Mouse (Mus musculus): ENCODE measurements around the gene Tango6. TPM values are rescaled to one million over a fixed set of nuclear protein-coding genes. Genes with fewer than 3 reads are reported as not detected.

Gene Tango6
- polyA plus RNA-seq, 1 experiment = 5.2 TPM

DNA sequence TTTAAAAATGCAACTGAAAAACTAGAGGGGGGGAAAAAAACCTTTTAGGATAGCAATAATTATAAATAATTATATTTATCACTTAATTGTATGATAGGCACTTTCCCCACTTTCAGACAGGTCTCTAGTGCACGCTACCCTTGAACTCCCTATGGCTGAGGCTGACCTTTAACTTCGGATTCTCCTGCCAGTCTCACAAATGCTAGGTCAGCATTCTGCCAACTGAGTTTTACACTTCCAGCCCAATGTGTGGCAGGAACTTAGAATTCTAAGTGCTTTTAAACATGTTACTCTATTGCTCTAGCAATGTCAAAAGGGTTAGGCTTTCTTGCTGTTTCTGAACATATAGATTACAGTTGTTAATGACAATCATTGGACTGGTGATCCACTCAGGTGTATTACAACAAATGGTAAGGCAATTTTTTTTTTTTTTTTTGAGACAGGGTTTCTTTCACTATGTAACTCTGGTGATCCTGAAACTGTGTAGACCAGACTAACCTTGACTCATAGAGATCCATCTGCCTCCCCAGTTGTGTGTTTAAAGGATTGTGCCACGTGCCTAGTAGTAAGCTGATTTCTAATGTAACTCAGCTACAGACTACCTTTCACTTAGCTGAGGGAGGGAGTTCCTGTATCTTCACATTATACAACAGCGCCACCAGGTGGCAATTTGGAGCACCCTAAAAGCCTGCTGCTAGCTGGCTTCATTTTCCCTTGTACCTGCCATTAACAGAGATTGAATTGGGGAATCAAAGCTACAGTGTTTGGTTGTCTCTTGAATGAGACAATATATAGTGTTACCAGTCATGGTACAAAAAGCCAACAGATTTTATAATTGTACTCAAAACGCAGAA is 204.7 kb downstream of the Tango6 start:
- peak; percentile 91 for DNase-seq (ENCODE audit: low read depth)

GRCm38 (mm10) chr8:106888803-106889202 is 205.9 kb downstream of the Tango6 start:
- DNase-seq (ENCODE audit: low read depth) = no peak
- TF ChIP-seq CTCF (IDR thresholded peaks at IDR 0.05; ENCODE audit: borderline replicate concordance, extremely low read depth, insufficient read depth, insufficient read length) (no peak), POLR2A (IDR thresholded peaks at IDR 0.05; ENCODE audit: borderline replicate concordance, extremely low read depth, insufficient read depth, insufficient read length, poor library complexity, severe bottlenecking) (no peak)

More for the DNA sequence above, 204.7 kb downstream of the Tango6 start:
- TF ChIP-seq CTCF (IDR thresholded peaks at IDR 0.05; ENCODE audit: borderline replicate concordance, extremely low read depth, insufficient read depth, insufficient read length) = peak; percentile 83; the same call in 1 of the 2 replicates
- no peak for TF ChIP-seq POLR2A (IDR thresholded peaks at IDR 0.05; ENCODE audit: borderline replicate concordance, extremely low read depth, insufficient read depth, insufficient read length, poor library complexity, severe bottlenecking)

- DNase-seq (ENCODE audit: low read depth) = peak; percentile 59
- TF ChIP-seq CTCF (IDR thresholded peaks at IDR 0.05; ENCODE audit: borderline replicate concordance, extremely low read depth, insufficient read depth, insufficient read length) = no peak
- no peak for TF ChIP-seq POLR2A (IDR thresholded peaks at IDR 0.05; ENCODE audit: borderline replicate concordance, extremely low read depth, insufficient read depth, insufficient read length, poor library complexity, severe bottlenecking)
Measured at GRCm38 (mm10) chr8:106892210-106892805, 209.4 kb downstream of the Tango6 start.

- peak; percentile 64 for DNase-seq (ENCODE audit: low read depth)
- TF ChIP-seq POLR2A (IDR thresholded peaks at IDR 0.05; ENCODE audit: borderline replicate concordance, extremely low read depth, insufficient read depth, insufficient read length, poor library complexity, severe bottlenecking) = no peak
- no peak for TF ChIP-seq CTCF (IDR thresholded peaks at IDR 0.05; ENCODE audit: borderline replicate concordance, extremely low read depth, insufficient read depth, insufficient read length)
Measured at GRCm38 (mm10) chr8:106892806-106893451, 210.1 kb downstream of the Tango6 start.

DNA sequence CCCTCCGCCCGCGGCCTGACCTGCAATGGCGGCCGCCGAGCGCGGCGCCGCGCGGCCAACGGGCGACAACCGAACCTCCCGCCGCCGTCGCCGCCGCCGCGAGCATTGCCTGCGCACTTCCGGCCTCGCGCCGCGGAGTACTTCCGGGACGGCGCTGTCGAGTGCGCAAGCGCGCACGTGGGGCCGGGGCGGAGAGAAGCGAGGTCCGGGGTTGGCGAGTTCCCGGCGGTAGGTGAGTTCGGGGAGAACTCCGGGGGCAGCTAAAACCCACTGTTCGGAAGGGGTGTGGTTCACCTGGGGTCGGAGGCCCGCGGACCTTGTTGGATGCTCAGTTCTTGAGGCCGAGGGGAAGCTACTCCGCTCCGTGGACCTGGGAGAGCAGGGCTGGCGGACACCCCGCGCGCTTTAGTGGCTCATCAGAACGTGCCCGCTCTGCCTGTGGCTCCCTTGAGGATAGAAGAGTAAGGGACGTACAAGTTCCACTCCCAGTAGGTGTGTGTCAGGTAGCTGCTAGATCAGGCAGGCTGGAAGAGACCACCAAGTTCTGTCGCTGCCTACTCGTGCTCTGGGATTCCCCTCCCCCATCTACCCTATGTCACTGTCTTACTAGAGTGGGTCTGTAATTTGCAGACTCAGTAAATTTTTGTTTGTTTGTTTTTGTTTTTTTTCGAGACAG is 210.8 kb downstream of the Tango6 start, which contains the start of gene Utp4:
TSS of gene Utp4 (plus strand) at position 156 of the 676 bp plus-strand sequence.
- peak; percentile 96 for TF ChIP-seq POLR2A (IDR thresholded peaks at IDR 0.05; ENCODE audit: borderline replicate concordance, extremely low read depth, insufficient read depth, insufficient read length, poor library complexity, severe bottlenecking)
- TF ChIP-seq CTCF (IDR thresholded peaks at IDR 0.05; ENCODE audit: borderline replicate concordance, extremely low read depth, insufficient read depth, insufficient read length) = no peak
- peak; percentile 94 for DNase-seq (ENCODE audit: low read depth)

- DNase-seq (ENCODE audit: low read depth) = no peak
- TF ChIP-seq POLR2A (IDR thresholded peaks at IDR 0.05; ENCODE audit: borderline replicate concordance, extremely low read depth, insufficient read depth, insufficient read length, poor library complexity, severe bottlenecking) (no peak), CTCF (IDR thresholded peaks at IDR 0.05; ENCODE audit: borderline replicate concordance, extremely low read depth, insufficient read depth, insufficient read length) (no peak)
Measured at GRCm38 (mm10) chr8:106899473-106899872, 216.6 kb downstream of the Tango6 start.

Other genes with a start within 250 kb of the Tango6 start
- not detected in 2 replicates for gene 6030452D12Rik, start 182.5 kb upstream of the Tango6 start, polyA plus RNA-seq (2012; rRNA removed)
- gene Cdh3, start 172.2 kb upstream of the Tango6 start, polyA plus RNA-seq (2012; rRNA removed) = 2.0 and 4.8 TPM in 2 replicates
- gene Gm10073, start 109.6 kb upstream of the Tango6 start, polyA plus RNA-seq (2012; rRNA removed) = 24.3 and 67.4 TPM in 2 replicates
- gene Cdh1, start 79.7 kb upstream of the Tango6 start, polyA plus RNA-seq (2012; rRNA removed) = 3.1 and 4.3 TPM in 2 replicates
- 8.0 and 9.0 TPM in 2 replicates for gene Has3, start 187.2 kb downstream of the Tango6 start, polyA plus RNA-seq (2012; rRNA removed)
- 32.4 and 40.2 TPM in 2 replicates for gene Utp4, start 210.6 kb downstream of the Tango6 start, polyA plus RNA-seq (2012; rRNA removed)

All from brain, embryonic 14.5 days (tissue).